ENCODE assay signal across 8 mouse cellular contexts in genomic region chr4:152221411-152221887, GRCm38 (mm10). TPM values are rescaled to one million over a fixed set of nuclear protein-coding genes. Genes with fewer than 3 reads are reported as not detected.
DNase-seq lines count a peak whose midpoint lies in the region; ATAC-seq and TF ChIP-seq lines count a peak whose summit lies in the region.

No protein-coding gene starts in this region.

- peaks cover 20% of the 10 kb centered on the region for H3K4me1 ChIP-seq in forebrain, postnatal 0 days (ENCODE audit: insufficient read depth)
- peaks cover 16% of the 10 kb centered on the region; the same call in 1 of the 2 replicates for H3K4me1 ChIP-seq in lung, embryonic 14.5 days (ENCODE audit: insufficient read depth)

- WGBS in forebrain, postnatal 0 days: 4% methylated on average over 9 of the region's 9 CpGs
- 39% methylated on average over 9 of the region's 9 CpGs for WGBS in lung, embryonic 14.5 days

- no peak overlapping the region for H3K4me3 ChIP-seq in forebrain, postnatal 0 days (ENCODE audit: low read depth, low read length)
- no peak overlapping the region for H3K4me3 ChIP-seq in lung, embryonic 14.5 days (ENCODE audit: low read depth, low read length)

- H3K36me3 ChIP-seq in forebrain, postnatal 0 days (ENCODE audit: insufficient read depth): peaks cover 13% of the 10 kb centered on the region
- peaks cover 6% of the 10 kb centered on the region; the same call in 1 of the 2 replicates for H3K36me3 ChIP-seq in lung, embryonic 14.5 days (ENCODE audit: insufficient read depth)

- DNase-seq in cerebellum, postnatal 10 days: peak; percentile 48 to 51
- DNase-seq in cerebellum, adult 11-12 months: no peak
- DNase-seq in Muller cell, postnatal 12 days (ENCODE audit: inconsistent ontology term): peak; percentile 96
- DNase-seq in forebrain, postnatal 0 days: peak; percentile 72
- peak; percentile 70 for DNase-seq in lung, embryonic 14.5 days
- peak; percentile 90 for DNase-seq in retina, postnatal 1 day
- DNase-seq in kidney, adult 11 months: no peak
- DNase-seq in adrenal gland, postnatal 36 days: no peak

- no peaks in the 10 kb centered on the region for H3K9me3 ChIP-seq in forebrain, postnatal 0 days (ENCODE audit: low read length)
- no peaks in the 10 kb centered on the region for H3K9me3 ChIP-seq in lung, embryonic 14.5 days (ENCODE audit: low read depth, low read length)

- no peaks in the 10 kb centered on the region for H3K27me3 ChIP-seq in forebrain, postnatal 0 days (ENCODE audit: insufficient read depth, low read length)
- H3K27me3 ChIP-seq in lung, embryonic 14.5 days (ENCODE audit: insufficient read depth, low read length): no peaks in the 10 kb centered on the region

- no peak for TF ChIP-seq CTCF in forebrain, postnatal 0 days (IDR thresholded peaks at IDR 0.05; ENCODE audit: low read depth)
- no peak for TF ChIP-seq CTCF in lung, embryonic 14.5 days (IDR thresholded peaks at IDR 0.05; ENCODE audit: low read depth)

- peak overlapping the region; percentile 21; the same call in 1 of the 2 replicates for H3K4me2 ChIP-seq in forebrain, postnatal 0 days (ENCODE audit: low read depth)
- H3K4me2 ChIP-seq in lung, embryonic 14.5 days: no peak overlapping the region

- ATAC-seq in forebrain, postnatal 0 days: peak; percentile 88
- ATAC-seq in lung, embryonic 14.5 days (ENCODE audit: insufficient read depth): peak; percentile 72

- H3K9ac ChIP-seq in forebrain, postnatal 0 days: peak overlapping the region; percentile 22; the same call in 1 of the 2 replicates
- H3K9ac ChIP-seq in lung, embryonic 14.5 days: no peak overlapping the region

- H3K27ac ChIP-seq in forebrain, postnatal 0 days (ENCODE audit: low read depth, low read length): peak overlapping the region; percentile 76
- peak overlapping the region; percentile 36; the same call in 1 of the 2 replicates for H3K27ac ChIP-seq in lung, embryonic 14.5 days (ENCODE audit: low read depth)

RNA-seq across cellular contexts. Expression of gene Acot7, which starts 43.5 kb away (rescaled TPM):
- 191 and 193 TPM in 2 replicates for total RNA-seq in forebrain, postnatal 0 days (2014; rRNA removed)
- polyA plus RNA-seq in forebrain, postnatal 0 days (2015; fragmentation: Nextera tagmentation; extraction: Ambion mirVana): 411 and 466 TPM in 2 replicates
- 50.3 and 55.8 TPM in 2 replicates for polyA plus RNA-seq in lung, embryonic 14.5 days (2014; fragmentation: Nextera tagmentation; extraction: Ambion mirVana)
- 10 to 100 TPM; 37.1 to 53.6 TPM for total RNA-seq in adrenal gland, postnatal 36 days (2021)

RNA-seq across cellular contexts. Expression of gene Gpr153, which starts 52.6 kb away (rescaled TPM):
- 53.3 and 71.4 TPM in 2 replicates for total RNA-seq in forebrain, postnatal 0 days (2014; rRNA removed)
- polyA plus RNA-seq in forebrain, postnatal 0 days (2015; fragmentation: Nextera tagmentation; extraction: Ambion mirVana): 8.2 and 11.4 TPM in 2 replicates
- 19.5 and 20.0 TPM in 2 replicates for polyA plus RNA-seq in lung, embryonic 14.5 days (2014; fragmentation: Nextera tagmentation; extraction: Ambion mirVana)
- total RNA-seq in adrenal gland, postnatal 36 days (2021): 1 to 10 TPM; 4.7 to 7.2 TPM

Comparison
In these comparisons a context has a peak if more than half of its experiments do, and no peak if none do; other contexts are left out.
1. DNase-seq: peak in cerebellum, postnatal 10 days (2 of 2), Muller cell, postnatal 12 days (single experiment), forebrain, postnatal 0 days (single experiment), lung, embryonic 14.5 days (single experiment) and retina, postnatal 1 day (single experiment); none in cerebellum, adult 11-12 months (single experiment), kidney, adult 11 months (single experiment) and adrenal gland, postnatal 36 days (0 of 2).